Mouse (Mus musculus): ENCODE results near the gene Nktr.

Nktr gene

DNA sequence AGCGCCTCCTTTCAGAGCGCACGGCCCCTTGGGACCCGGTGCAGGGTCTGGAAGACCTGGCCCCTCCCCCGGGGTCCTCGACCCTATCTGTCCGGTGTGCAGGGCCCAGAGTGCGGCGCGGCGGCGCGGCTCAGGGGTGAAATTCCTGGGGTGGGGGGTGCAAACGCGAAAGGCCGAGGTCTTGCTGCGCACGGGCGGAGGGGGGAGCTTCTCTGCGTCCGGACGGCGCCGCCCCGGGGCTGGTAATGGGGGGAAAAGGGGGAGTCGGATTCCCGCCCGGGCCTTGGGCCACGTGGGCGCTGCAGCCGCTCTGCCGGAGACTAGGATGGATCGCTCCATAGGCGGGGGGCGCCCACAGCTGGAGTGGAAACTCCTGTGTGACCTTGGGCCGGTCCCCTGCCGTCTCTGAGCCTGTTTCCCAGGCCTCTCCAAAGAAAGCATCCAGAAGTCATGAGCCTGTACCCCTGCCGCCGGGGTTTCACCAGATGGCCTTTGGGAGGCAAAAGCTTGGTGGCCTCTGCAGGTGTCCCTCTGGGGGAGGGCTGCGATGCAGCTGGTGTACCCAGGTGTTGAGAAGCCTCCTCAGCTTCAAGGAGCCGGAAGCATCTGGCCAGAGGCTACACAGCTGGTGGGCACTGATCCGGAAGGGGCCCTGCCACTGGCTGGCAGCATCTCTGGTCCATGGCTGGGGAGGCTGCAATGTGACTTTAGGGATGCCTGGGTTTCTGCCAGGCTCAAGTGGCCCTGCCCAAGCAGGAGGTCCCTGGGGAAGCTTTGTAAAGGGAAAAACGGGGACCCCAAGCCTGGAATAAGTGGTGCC is 41.5 kb downstream of the Nktr start:
- no peak for DNase-seq (ENCODE audit: low read depth in 1 of 2, low spot score in 2 of 2)

DNA sequence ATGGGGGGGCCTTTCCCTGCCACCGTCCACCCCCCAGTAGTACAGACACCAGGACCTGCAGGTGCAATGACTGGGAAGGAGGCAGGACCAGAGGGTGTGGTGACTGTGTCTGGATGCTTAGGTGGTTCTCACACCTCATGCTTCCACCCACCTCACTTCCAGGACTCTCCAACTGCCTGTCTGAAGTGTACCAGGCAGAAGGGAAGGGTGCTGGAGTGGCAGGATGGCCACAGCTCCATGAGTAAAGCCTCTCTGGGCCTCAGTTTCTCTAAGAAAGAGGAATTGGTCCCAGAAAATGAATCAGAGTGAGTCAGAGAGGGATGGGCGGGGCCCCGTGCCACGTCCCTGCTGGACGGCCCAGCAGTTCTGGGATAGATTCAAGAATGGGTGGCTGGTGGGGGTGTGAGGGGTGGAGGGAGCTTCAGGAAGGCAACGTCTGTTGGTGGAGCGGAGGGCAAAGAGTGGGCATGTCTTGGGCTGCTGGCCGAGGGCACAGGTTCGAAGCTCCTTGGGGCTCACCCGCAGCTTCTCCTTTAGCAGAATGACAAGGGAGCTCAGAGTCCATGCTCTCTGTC is 42.2 kb downstream of the Nktr start:
- DNase-seq (ENCODE audit: low read depth in 1 of 2, low spot score in 2 of 2) = no peak

DNA sequence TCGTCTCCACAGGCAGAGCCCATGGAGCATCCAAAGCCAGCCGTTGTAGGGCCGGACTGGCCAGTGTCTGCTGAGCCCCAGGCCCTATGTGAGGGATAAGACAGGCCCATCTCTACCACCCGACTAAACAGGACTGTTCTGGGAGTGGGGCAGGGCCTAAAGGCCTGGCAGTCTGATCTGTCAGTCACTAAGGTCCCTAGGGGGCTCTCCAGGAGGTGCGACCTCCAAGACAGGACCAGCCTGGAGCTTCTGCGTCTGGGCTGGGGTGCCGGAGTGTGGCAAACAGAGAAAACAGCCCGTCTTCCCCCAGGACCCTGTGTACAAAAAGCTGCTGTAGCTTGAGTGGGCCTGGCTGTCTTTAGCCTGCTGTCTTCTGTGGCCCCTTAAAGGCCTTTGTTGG is 42.8 kb downstream of the Nktr start:
- DNase-seq (ENCODE audit: low read depth in 1 of 2, low spot score in 2 of 2) = no peak

DNA sequence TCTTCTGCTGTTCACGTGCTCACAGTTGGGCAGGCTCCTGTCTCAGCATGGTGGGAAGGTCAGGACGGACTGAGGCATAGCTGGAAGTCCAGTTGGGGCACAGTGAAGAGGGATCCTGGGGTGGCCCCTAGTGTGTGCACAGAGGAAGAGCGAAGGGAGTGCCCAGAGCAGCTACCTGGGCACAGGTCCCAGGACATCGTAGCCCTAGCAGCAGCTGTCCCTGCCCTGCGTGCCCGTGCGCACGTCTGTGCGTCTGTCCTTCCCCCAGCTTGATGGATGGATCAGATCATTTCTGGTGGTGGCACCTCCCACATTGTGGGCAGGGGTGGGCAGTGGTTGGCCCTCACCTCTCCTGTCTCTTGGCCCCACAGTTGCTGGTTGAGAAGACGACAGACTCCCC is 43.3 kb downstream of the Nktr start:
- DNase-seq (ENCODE audit: low read depth in 1 of 2, low spot score in 2 of 2) = no peak

DNA sequence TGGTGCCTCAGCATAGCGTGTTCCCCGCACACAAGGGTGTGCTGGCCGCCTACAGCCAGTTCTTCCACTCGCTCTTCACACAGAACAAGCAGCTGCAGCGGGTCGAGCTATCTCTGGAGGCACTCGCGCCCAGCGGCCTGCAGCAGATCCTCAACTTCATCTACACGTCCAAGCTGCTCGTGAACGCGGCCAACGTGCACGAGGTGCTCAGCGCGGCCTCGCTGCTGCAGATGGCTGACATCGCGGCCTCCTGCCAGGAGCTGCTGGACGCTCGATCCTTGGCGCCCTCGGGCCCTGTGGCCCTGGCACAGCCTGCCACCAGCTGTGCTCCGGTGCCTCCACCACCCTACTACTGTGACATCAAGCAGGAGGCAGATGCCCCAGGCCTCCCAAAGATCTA is 43.8 kb downstream of the Nktr start:
- no peak for DNase-seq (ENCODE audit: low read depth in 1 of 2, low spot score in 2 of 2)

DNA sequence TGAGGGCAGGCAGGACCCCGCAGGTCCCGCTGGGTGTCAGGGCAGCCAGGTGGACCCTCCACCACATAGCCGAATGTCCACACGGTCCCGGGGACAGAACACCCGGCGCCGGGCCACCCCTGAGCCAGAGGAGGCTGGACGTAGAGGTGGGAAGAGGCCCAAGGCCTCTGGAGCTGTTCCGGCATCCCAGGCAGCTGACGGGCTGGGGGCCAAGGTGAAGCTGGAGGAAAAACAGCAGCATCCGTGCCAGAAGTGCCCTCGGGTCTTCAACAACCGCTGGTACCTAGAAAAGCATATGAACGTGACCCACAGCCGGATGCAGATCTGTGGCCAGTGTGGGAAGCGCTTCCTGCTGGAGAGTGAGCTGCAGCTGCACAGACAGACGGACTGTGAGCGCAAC is 44.7 kb downstream of the Nktr start:
- no peak for DNase-seq (ENCODE audit: low read depth in 1 of 2, low spot score in 2 of 2)

DNA sequence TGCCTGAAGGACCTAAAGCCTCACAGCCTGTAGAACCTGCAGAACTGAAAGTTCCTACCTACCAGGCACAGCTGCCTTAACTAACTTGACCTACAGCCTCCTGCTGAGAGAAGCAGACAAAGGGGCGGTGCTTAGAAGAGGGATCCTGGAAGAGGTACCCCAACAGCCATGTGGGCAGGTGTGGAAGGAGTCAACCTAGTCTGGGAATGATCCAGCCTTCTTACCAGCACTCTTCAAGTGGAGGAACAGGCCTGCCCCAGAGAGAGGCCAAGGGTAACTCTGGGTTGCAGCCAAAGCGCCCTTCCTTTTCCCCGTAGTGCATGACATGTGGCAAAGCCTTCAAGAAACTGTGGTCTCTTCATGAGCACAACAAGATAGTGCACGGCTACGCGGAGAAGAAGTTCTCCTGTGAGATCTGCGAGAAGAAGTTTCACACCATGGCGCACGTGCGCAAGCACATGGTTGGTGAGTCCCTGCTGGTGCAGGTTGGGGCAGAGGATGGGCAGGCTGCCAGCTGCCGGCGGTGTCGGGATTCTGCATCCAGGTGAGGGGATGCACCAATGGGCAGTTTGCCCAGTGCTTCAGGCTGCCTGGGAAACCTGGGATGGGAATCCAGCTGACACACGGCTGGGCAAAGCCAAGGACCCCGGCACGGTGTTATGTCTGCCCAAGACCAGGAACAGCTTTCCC is 46.3 kb downstream of the Nktr start:
- no peak for DNase-seq (ENCODE audit: low read depth in 1 of 2, low spot score in 2 of 2)

DNA sequence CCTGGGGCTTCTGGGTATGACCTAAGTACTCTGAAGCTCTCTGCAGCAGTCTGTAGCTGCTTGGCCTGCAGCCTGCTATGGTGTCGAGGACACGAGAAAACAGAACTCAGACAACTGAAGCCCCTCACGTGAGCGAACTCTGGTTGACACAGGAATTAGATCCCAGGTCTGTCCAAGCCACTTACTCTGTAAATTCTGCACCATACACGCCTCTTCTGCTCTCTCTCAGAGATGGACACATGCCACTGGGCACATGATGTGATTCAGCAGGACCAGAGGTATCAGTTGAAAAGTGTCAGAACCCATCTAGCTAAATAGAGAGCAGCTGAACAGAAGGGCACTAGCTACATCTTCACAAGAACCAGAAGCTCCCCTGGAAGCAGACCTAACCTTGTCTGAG is 53.4 kb downstream of the Nktr start:
- DNase-seq (ENCODE audit: low read depth in 1 of 2, low spot score in 2 of 2) = no peak

DNA sequence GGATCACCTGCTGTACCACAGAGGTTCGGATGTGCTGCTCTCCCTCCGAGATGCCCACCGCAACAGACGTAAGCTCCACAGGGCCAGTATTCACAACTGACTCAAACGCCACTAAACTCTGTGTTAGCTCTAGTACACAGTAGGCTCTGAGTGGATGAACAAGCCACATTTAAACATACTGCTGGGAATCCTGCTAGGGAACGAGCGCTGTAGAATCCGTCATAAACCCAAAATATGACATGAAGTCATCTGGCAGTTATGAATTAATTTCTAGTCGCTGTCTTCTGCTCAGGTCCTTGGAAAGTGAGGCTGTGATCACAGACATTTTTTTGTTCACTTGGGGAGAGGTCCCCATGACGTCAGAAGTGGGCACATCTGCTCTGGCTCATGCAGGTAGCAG is 57.0 kb downstream of the Nktr start:
- DNase-seq (ENCODE audit: low read depth in 1 of 2, low spot score in 2 of 2) = no peak

DNA sequence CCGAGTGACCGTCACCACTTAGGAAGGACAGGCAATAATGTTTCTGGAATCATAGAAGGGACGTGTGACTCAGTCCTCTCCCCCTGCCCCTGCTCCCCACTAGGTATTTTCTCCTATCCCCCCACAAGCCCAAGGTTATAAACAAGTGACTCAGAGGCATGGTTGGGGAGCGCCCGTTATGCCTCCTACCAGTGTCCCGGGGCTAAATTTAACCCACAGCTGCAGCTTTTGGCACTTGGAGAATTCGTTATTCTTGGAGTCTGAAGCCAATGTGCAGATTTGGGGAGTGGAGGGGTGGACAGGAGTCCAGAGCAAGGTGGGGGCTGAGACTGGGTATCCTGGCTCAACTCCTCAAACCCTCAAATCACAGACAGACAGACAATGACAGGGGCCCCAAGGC is 57.5 kb downstream of the Nktr start:
- no peak for DNase-seq (ENCODE audit: low read depth in 1 of 2, low spot score in 2 of 2)

DNA sequence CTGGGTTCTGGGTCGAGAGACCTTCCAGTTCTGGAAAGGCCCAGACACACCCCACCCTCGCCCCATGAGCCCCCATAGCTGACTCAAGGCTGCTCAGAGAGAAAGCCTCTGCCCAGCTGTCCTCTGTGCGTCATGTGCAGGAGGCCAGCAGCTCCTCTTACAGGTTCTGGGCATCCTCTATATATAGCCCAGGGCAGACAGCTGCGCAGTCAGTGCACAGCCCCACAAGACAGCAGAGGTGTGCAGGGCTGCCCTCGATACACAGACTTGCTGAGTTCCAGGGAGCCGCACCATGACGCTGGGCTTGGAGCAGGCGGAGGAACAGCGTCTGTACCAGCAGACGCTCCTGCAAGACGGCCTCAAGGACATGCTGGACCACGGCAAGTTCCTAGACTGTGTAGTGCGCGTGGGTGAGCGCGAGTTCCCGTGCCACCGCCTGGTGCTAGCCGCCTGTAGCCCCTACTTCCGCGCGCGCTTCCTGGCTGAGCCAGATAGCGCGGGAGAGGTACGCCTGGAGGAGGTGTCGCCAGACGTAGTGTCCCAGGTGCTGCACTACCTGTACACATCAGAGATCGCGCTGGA is 58.6 kb downstream of the Nktr start, which contains the start of gene Klhl40:
Gene Klhl40 (plus strand): TSS at position 124 of the 582 bp plus-strand sequence.
- DNase-seq (ENCODE audit: low read depth in 1 of 2, low spot score in 2 of 2) = no peak

DNA sequence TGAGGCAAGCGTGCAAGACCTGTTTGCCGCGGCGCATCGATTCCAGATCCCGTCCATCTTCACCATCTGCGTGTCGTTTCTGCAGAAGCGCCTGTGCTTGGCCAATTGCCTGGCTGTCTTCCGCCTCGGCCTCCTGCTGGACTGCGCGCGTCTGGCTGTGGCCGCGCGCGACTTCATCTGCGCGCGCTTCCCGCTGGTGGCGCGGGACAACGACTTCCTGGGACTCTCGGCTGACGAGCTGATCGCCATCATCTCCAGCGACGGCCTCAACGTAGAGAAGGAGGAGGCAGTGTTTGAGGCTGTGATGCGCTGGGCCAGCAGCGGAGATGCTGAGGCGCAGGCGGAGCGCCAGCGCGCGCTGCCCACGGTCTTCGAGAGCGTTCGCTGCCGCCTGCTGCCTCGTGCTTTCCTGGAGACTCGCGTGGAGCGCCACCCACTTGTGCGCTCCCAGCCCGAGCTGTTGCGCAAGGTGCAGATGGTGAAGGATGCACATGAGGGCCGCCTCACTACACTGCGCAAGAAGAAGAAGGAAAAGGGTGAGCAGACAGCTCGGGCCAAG is 59.2 kb downstream of the Nktr start:
- no peak for DNase-seq (ENCODE audit: low read depth in 1 of 2, low spot score in 2 of 2)

DNA sequence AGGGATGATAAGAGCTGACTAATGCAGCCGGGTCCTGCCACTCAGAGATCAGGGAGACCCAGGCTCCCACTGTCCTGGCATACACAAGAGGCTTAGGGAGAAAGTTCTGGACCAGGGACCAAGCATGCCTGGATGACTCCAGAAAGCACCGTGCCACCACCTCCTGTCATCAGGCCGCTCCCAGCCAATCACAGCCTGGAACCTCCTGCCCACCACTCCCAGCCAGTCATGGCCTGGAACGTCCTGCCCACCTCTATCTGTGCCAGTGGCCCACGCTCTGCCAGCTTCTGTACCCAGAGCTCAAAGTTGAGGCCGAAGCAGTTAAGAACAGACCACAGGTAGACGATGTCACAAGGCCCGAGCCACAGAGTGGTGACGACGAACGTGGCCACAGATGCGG is 65.8 kb downstream of the Nktr start:
- no peak for DNase-seq (ENCODE audit: low read depth in 1 of 2, low spot score in 2 of 2)

DNA sequence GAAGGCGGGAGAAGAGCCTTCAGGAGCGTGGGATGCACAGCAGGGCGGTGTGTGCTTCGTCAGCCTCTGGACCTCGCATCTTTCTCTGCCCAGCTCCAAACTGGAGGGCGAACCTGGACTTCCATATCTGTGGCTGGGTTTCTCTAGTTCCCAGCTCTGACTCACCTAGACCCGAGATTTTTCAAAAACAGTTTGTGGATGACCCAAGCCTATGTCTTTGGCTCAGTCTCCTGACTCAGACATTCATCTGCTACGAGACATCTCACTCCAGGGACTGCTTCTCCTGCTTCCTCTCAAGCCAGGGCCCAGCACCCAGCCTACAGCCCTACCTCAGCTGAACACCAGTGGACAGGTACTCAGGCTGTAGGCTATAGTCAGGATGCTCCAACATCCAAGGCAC is 66.3 kb downstream of the Nktr start:
- DNase-seq (ENCODE audit: low read depth in 1 of 2, low spot score in 2 of 2) = no peak

DNA sequence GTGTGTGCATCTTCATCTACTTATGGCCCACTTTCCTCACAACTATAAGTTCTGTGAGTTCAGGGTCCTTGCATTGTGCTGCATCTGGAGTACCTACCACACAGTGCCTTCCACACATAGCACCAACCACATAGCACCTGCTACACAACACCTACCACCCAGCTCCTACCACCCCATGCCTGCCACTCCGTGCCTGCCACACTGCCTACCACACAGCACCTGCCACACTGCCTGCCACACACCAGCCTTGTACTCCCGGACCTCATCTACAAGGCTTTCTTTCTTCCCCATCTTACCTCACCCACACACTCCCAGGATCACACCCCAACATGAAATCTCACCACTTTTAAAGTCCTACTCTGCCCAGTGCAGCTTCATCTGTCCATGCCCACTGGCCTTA is 67.4 kb downstream of the Nktr start:
- no peak for DNase-seq (ENCODE audit: low read depth in 1 of 2, low spot score in 2 of 2)

DNA sequence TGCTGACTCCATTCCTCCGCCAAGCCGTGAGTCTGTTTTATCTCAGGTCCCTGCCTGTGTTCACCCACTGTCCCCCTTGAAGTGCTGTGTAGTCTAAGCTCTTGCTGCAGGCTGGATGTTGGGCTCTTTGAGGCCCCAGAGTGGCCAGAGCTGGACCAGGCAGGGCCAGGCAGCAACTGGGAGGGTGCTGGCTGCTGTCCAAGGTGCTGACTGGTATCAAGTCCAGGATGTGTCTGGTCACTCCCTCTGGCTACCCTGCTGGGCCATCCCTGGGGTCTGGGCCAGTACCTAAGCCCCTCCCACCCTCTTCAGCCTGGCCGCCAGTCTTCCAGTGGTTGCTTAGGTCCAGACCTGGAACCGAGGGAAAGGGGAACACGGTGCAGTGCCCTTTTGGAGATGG is 72.2 kb downstream of the Nktr start:
- DNase-seq (ENCODE audit: low read depth in 1 of 2, low spot score in 2 of 2) = no peak

DNA sequence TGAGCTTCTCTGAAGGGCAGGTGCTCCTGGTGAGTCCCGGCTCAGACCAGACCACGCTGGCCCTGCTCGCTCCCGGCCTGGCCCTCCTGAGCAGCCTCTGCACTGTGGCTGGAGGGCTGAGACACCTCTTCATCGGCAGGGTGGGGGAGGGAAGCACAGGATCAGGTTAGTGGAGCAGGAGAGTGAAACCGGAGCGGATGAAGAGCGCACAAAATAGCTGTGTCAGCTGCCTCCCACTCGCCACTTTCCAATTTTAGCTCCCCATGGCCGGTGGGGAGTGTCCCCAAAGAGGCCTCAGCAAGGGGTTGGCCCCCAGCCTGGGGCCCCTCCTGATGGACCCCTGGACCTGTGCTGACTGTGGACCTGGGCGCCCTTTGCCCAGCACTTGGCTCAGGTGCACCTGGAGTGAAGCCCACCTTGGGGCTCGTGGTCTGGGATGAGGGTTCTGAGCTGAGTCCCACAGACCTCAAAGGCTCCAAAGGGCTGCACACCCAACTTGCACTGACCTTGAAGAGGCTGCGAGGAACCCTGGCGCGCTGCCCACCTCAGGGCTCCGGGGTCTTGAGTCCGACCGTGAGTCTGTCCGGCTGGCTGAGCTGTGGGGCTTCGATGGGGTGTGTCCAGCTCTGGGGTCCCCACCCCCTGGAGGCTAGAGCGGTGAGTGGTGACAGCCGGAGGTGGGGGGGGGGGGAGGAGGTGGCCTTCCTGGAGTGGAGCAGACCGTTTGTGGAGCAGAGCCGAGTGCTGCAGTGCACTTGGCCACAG is 73.0 kb downstream of the Nktr start, which contains the start of gene Hhatl:
Gene Hhatl (minus strand): TSS at position 751 of the 765 bp plus-strand sequence.
- DNase-seq (ENCODE audit: low read depth in 1 of 2, low spot score in 2 of 2) = no peak

DNA sequence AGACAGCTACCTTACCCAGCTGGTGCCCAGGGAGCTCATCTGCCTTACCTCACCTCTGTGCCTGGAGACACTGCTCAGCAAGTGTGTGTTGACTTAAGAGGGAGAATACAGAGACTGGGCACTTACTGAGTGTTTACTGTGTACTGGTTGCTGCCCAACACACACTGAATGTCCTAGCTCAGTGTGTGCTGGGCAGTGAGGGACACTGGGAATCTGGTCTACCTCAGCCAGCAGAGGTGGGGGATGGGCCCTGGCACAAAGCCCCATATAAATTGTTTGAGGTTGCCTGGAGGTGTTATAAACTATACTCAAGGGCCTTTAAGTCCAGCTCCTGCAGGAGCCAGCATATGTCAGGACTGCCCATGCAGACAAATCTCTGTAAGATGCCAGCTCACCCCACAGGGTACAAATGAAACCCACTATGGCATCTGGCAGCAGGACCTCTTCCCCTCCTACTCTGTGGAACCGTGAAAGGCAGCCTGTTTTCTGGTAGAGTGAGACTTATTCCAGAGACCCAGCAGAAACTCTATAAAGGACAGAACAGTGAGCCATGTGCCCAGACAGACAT is 76.1 kb downstream of the Nktr start:
- no peak for DNase-seq (ENCODE audit: low read depth in 1 of 2, low spot score in 2 of 2)

DNA sequence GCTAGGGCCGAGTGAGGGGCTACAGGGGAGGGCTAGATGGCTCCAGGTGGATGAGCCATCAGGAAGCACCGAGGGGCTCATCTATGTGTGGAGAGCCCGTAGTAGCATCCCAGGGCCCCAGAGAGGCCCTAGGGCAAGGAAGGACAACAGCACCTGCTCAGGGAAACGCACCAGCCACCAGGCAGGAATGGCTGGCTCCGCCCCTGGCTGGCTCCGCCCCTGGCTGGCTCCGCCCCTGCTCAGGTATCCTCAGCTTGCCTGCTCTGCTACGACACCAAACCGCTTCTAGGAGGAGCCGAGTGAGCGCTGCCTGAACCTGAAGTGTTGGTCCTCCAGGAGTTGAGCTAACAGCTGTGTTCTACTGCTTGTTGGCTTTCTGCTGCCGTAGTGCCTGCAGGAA is 78.8 kb downstream of the Nktr start:
- DNase-seq (ENCODE audit: low read depth in 1 of 2, low spot score in 2 of 2) = no peak

DNA sequence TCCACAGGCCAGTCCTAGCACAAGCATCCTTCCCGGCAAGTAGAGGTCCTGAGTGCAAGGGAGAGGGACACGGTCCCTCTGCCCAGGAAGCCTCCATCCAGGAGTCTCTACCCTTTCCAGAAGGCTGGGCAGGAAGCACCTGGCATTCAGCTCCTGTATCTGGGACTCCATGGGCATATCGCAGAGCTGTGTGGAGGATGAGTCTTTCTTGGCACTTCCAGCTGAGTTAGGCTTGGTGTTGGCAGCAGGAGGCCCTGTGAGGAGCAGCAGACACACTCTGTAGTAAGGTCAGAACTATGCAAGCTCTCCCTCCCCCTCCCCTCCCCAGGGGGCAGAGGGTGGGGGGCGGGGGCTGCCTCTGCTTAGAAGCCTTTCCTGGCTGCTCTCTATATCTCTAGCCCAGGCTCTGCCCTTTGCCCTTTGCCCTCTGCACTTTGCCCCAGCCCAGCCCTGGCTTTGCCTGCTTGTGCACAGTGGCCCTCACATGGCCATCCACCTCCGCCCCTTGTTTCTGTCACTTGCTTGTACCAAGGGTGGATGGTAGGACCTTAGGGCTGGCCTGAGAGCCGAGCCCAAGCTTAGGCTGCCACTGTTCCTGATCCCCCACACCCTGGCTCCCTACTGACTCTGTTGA is 80.0 kb downstream of the Nktr start:
- no peak for DNase-seq (ENCODE audit: low read depth in 1 of 2, low spot score in 2 of 2)

Measured in monocyte, adult 2 months (primary cell).